Mouse (Mus musculus) Patski (cell line): Measurements from ENCODE around the gene Mdk. TPM values are rescaled to one million over a fixed set of nuclear protein-coding genes. Genes with fewer than 3 reads are reported as not detected.

Source experiments
- ATAC-seq: fragments of 100-300 bp; one replicate; pipeline ENCODE4 v1.8.0; 2021
- CTCF ChIA-PET: fragments of 350-600 bp; sonication (Branson Sonifier 250); formaldehyde crosslinking; loops from one replicate; lab custom pipeline; 2022; ENCODE audit warnings: inconsistent platforms; lab: Charles Lee
- POLR2A ChIA-PET: fragments of 350-600 bp; sonication (Branson Sonifier 250); formaldehyde crosslinking; loops from one replicate; lab custom pipeline; 2022; ENCODE audit warnings: antibody characterized with exemption, inconsistent platforms; lab: Charles Lee
- DNase-seq: peaks from one replicate; pipeline ENCODE4 v3.0.0-alpha.2; 2011; ENCODE audit warnings: low read depth, low spot score
- H3K27me3 ChIP-seq: fragments of 371-371 bp; one replicate; pipeline ENCODE4 v1.5.1; 2021
- CTCF ChIP-seq: fragments of 100-300 bp; IDR thresholded peaks from one replicate; pipeline ENCODE4 v1.5.1; 2021
- in situ Hi-C: fragments of 300-500 bp; cut with MboI; formaldehyde crosslinking; loops from 3 replicates; pipeline ENCODE4 v1.11.1; 2018; ENCODE audit warnings: low pct_unique_long_range_greater_than_20kb, mixed read lengths
- polyA plus RNA-seq: library from polyadenylated mRNA; unstranded; gene quantifications from one replicate; pipeline ENCODE4 v1.2.3, GENCODE M21; 2021

Mdk gene
- polyA plus RNA-seq, result 0.13 TPM

- CTCF ChIA-PET, result interaction anchor here (1.1 kb wide), 1 partner anchor 11 kb away, joined by 4 read pairs; no protein-coding TSS in a partner anchor
- no peak for ATAC-seq
- no peaks in the 10 kb centered on the region for H3K27me3 ChIP-seq
- TF ChIP-seq CTCF, result no peak
- POLR2A ChIA-PET, result interaction anchor here (0.7 to 1.2 kb wide), 2 partner anchors 11 to 30 kb away, joined by 3 to 6 read pairs; no protein-coding TSS in a partner anchor
- no peak for DNase-seq
- in situ Hi-C loops, result no loop called here
Measured at GRCm38 (mm10) chr2:91932160-91932711, at the start of gene Mdk. Gene Mdk, minus strand, starts transcription at chr2:91932297.

- no peak for ATAC-seq
Measured at GRCm38 (mm10) chr2:91980830-91981229, 48.7 kb upstream of the Mdk start.

GRCm38 (mm10) chr2:91980245-91980644 is 48.1 kb upstream of the Mdk start:
- ATAC-seq (no peak), DNase-seq (no peak)
- TF ChIP-seq CTCF, result no peak
- ChIA-PET POLR2A (no interaction called here), CTCF (no interaction called here)
- H3K27me3 ChIP-seq, result peaks cover 18% of the 10 kb centered on the region
- in situ Hi-C loops, result loop anchor here (10.0 to 25.0 kb wide), 2 partner anchors 195 to 457 kb away; partner anchors contain the start of gene Cry2

More at GRCm38 (mm10) chr2:91980830-91981229, 48.7 kb upstream of the Mdk start:
- ChIA-PET CTCF (no interaction called here), POLR2A (no interaction called here)
- DNase-seq, result no peak
- peaks cover 14% of the 10 kb centered on the region for H3K27me3 ChIP-seq
- in situ Hi-C loops, result loop anchor here (10.0 to 25.0 kb wide), 2 partner anchors 194 to 456 kb away; partner anchors contain the start of gene Cry2
- no peak for TF ChIP-seq CTCF

GRCm38 (mm10) chr2:91978547-91978946 is 46.5 kb upstream of the Mdk start:
- ATAC-seq (no peak), DNase-seq (no peak)
- in situ Hi-C loops, result loop anchor here (25.0 kb wide), 1 partner anchor 459 kb away; the partner anchor contains the start of gene Cry2
- POLR2A ChIA-PET, result interaction anchor here (0.7 kb wide), 1 partner anchor 64 kb away, joined by 5 read pairs; no protein-coding TSS in a partner anchor
- no peak for TF ChIP-seq CTCF
- CTCF ChIA-PET, result interaction anchor here (0.7 kb wide), 1 partner anchor 9 kb away, joined by 5 read pairs; no protein-coding TSS in a partner anchor
- H3K27me3 ChIP-seq, result peaks cover 34% of the 10 kb centered on the region

GRCm38 (mm10) chr2:91977960-91978359 is 45.9 kb upstream of the Mdk start:
- H3K27me3 ChIP-seq, result peaks cover 36% of the 10 kb centered on the region
- in situ Hi-C loops, result loop anchor here (25.0 kb wide), 1 partner anchor 459 kb away; the partner anchor contains the start of gene Cry2
- no peak for TF ChIP-seq CTCF
- POLR2A ChIA-PET, result no interaction called here
- DNase-seq, result no peak
- CTCF ChIA-PET, result no interaction called here
- ATAC-seq, result no peak

GRCm38 (mm10) chr2:91975581-91976541 is 43.8 kb upstream of the Mdk start, which contains the start of gene Dgkz:
Gene Dgkz, minus strand, starts transcription at chr2:91975864.
- POLR2A ChIA-PET, result no interaction called here
- ATAC-seq, result no peak
- CTCF ChIA-PET, result no interaction called here
- H3K27me3 ChIP-seq, result peaks cover 42% of the 10 kb centered on the region
- DNase-seq, result no peak
- no peak for TF ChIP-seq CTCF
- in situ Hi-C loops, result loop anchor here (25.0 kb wide), 1 partner anchor 461 kb away; the partner anchor contains the start of gene Cry2

GRCm38 (mm10) chr2:91973416-91974135 is 41.5 kb upstream of the Mdk start:
- CTCF ChIA-PET, result interaction anchor here (1.7 to 3.6 kb wide), 2 partner anchors 10 to 13 kb away, joined by 5 to 16 read pairs; no protein-coding TSS in a partner anchor
- peaks cover 44% of the 10 kb centered on the region for H3K27me3 ChIP-seq
- POLR2A ChIA-PET, result no interaction called here
- ATAC-seq (no peak), DNase-seq (no peak)
- TF ChIP-seq CTCF, result no peak
- in situ Hi-C loops, result no loop called here

- ATAC-seq (no peak), DNase-seq (no peak)
- CTCF ChIA-PET, result interaction anchor here (1.2 to 3.6 kb wide), 2 partner anchors 15 to 28 kb away, joined by 3 to 16 read pairs; no protein-coding TSS in a partner anchor
- POLR2A ChIA-PET, result no interaction called here
- no peak for TF ChIP-seq CTCF
- peaks cover 43% of the 10 kb centered on the region for H3K27me3 ChIP-seq
- in situ Hi-C loops, result no loop called here
Measured at GRCm38 (mm10) chr2:91972121-91972566, 40.0 kb upstream of the Mdk start.

- ChIA-PET CTCF (interaction anchor here (1.2 to 3.6 kb wide), 2 partner anchors 16 to 27 kb away, joined by 3 to 16 read pairs; no protein-coding TSS in a partner anchor), POLR2A (interaction anchor here (0.7 kb wide), 1 partner anchor 31 kb away, joined by 3 read pairs; no protein-coding TSS in a partner anchor)
- DNase-seq (no peak), ATAC-seq (no peak)
- peaks cover 36% of the 10 kb centered on the region for H3K27me3 ChIP-seq
- in situ Hi-C loops, result no loop called here
- no peak for TF ChIP-seq CTCF
Measured at GRCm38 (mm10) chr2:91971231-91972097, 39.4 kb upstream of the Mdk start.
